Mouse (Mus musculus): ENCODE data around the gene Nfia. TPM values are rescaled to one million over a fixed set of nuclear protein-coding genes. Genes with fewer than 3 reads are reported as not detected.

The Nfia gene
- polyA plus RNA-seq, 1 experiment from 2014 or later: 42.0 TPM

- peaks cover 38% of the 10 kb centered on the region for H3K4me1 ChIP-seq (replicated peaks)
- H3K4me2 ChIP-seq: no peak overlapping the region
- no peaks in the 10 kb centered on the region for H3K9me3 ChIP-seq (replicated peaks)
- no peak for ATAC-seq (ENCODE audit: insufficient number of reproducible peaks, low FRiP score)
- WGBS: 37% methylated on average over 5 of the region's 5 CpGs
- H3K9ac ChIP-seq: peak overlapping the region; percentile 1; the same call in 1 of the 2 replicates
- H3K36me3 ChIP-seq: 0 out of 2 replicates have a peak, but pooled peaks cover 2% of the 10 kb centered on the region
- no peak overlapping the region for H3K4me3 ChIP-seq
- no peaks in the 10 kb centered on the region for H3K27me3 ChIP-seq (replicated peaks)
- peak overlapping the region; percentile 48 for H3K27ac ChIP-seq (ENCODE audit: poor library complexity, severe bottlenecking)
These were observed 216.2 kb downstream of the Nfia start for GRCm38 (mm10) chr4:97988703-97989102.

- 0 out of 2 replicates have a peak, but pooled peaks cover 2% of the 10 kb centered on the region for H3K36me3 ChIP-seq
- 20% methylated on average over 5 of the region's 5 CpGs for WGBS
- H3K4me2 ChIP-seq: peak overlapping the region; percentile 18; the same call in 1 of the 2 replicates
- no peaks in the 10 kb centered on the region for H3K9me3 ChIP-seq (replicated peaks)
- no peak overlapping the region for H3K4me3 ChIP-seq
- H3K4me1 ChIP-seq (replicated peaks): peaks cover 38% of the 10 kb centered on the region
- peak; percentile 65; the same call in 1 of the 2 replicates for ATAC-seq (ENCODE audit: insufficient number of reproducible peaks, low FRiP score)
- H3K9ac ChIP-seq: no peak overlapping the region
- H3K27ac ChIP-seq (ENCODE audit: poor library complexity, severe bottlenecking): peak overlapping the region; percentile 76
- H3K27me3 ChIP-seq (replicated peaks): no peaks in the 10 kb centered on the region
These were observed 217.9 kb downstream of the Nfia start for GRCm38 (mm10) chr4:97990431-97990830.

- Histone ChIP-seq H3K4me1 (replicated peaks) (peaks cover 43% of the 10 kb centered on the region), H3K9me3 (replicated peaks) (no peaks in the 10 kb centered on the region), H3K4me2 (no peak overlapping the region), H3K4me3 (no peak overlapping the region), H3K27ac (ENCODE audit: poor library complexity, severe bottlenecking) (peak overlapping the region; percentile 76), H3K27me3 (replicated peaks) (no peaks in the 10 kb centered on the region), H3K36me3 (0 out of 2 replicates have a peak, but pooled peaks cover 2% of the 10 kb centered on the region), H3K9ac (no peak overlapping the region)
- 50% methylated on average over 11 of the region's 11 CpGs for WGBS
- 0 out of 2 replicates have a peak, but pooled peaks have one; percentile 56 for ATAC-seq (ENCODE audit: insufficient number of reproducible peaks, low FRiP score)
These were observed 218.9 kb downstream of the Nfia start for GRCm38 (mm10) chr4:97991395-97991794.

DNA sequence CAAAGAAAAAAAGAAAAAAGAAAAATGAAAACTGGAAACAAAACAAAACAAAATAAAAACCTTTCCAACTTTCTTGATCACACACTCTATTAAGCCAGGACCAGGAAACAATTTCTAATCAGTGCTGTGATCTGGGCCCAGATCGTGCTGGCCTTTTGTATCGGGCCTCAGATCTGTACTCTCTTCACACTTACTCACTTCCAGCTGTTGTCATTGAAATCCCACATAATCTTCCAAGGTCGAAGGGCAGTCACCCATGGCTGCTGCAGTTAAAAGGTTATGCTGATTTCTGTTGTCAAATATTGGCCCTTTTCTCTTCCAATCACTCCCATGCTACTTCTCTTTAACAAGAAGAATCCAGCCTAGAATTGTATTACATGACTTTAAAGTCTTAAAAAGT lies 219.3 kb downstream of the Nfia start:
- H3K4me3 ChIP-seq: no peak overlapping the region
- H3K27me3 ChIP-seq (replicated peaks): no peaks in the 10 kb centered on the region
- no peak for ATAC-seq (ENCODE audit: insufficient number of reproducible peaks, low FRiP score)
- 41% methylated on average over 3 of the region's 3 CpGs for WGBS
- H3K4me2 ChIP-seq: no peak overlapping the region
- H3K9me3 ChIP-seq (replicated peaks): no peaks in the 10 kb centered on the region
- H3K36me3 ChIP-seq: 0 out of 2 replicates have a peak, but pooled peaks cover 2% of the 10 kb centered on the region
- no peak overlapping the region for H3K9ac ChIP-seq
- H3K4me1 ChIP-seq (replicated peaks): peaks cover 39% of the 10 kb centered on the region
- no peak overlapping the region for H3K27ac ChIP-seq (ENCODE audit: poor library complexity, severe bottlenecking)

DNA sequence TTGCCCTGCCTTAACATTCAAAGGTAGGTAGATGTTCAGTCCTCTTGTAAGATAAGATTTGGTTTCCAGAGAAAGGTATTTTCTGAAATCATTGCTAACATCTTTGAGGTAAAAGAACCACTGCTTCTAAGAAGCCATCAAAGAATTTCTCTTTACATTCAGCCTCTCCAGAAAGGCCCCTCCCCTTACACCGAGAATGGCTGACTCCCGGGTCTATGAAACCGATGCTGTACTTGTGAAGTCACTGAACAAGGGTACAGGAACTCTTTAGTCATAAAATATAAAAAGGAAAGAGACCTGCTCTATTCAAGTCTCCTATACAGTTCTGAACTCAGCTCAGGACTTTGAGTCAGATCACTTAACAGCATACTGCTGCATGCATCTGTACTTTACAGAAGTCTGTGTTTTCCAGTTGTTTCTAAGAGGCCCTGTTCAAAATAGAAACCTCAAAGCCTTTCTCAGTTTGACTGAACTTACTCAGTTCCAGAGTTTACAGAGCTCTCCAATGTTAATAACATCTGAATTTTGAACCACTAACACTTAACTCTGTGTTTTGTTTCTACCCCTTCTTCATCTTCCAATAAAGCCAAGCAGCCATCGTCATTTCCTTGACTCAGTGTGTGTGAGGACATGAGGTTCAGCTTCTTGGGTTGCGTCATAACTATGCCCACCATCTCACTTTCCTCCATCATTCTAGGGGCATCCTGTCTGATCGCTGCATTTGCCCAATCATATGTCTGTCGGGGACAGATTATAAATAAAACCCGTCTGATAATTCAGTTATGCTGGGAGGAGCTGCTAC lies 223.6 kb downstream of the Nfia start:
- no peaks in the 10 kb centered on the region for H3K27me3 ChIP-seq (replicated peaks)
- no peak overlapping the region for H3K4me2 ChIP-seq
- no peak for ATAC-seq (ENCODE audit: insufficient number of reproducible peaks, low FRiP score)
- 0 out of 2 replicates have a peak overlapping the region, but pooled peaks have one; percentile 12 for H3K27ac ChIP-seq (ENCODE audit: poor library complexity, severe bottlenecking)
- peaks cover 4% of the 10 kb centered on the region; the same call in 1 of the 2 replicates for H3K36me3 ChIP-seq
- 75% methylated on average over 8 of the region's 8 CpGs for WGBS
- no peak overlapping the region for H3K9ac ChIP-seq
- no peaks in the 10 kb centered on the region for H3K9me3 ChIP-seq (replicated peaks)
- no peak overlapping the region for H3K4me3 ChIP-seq
- peaks cover 17% of the 10 kb centered on the region for H3K4me1 ChIP-seq (replicated peaks)

DNA sequence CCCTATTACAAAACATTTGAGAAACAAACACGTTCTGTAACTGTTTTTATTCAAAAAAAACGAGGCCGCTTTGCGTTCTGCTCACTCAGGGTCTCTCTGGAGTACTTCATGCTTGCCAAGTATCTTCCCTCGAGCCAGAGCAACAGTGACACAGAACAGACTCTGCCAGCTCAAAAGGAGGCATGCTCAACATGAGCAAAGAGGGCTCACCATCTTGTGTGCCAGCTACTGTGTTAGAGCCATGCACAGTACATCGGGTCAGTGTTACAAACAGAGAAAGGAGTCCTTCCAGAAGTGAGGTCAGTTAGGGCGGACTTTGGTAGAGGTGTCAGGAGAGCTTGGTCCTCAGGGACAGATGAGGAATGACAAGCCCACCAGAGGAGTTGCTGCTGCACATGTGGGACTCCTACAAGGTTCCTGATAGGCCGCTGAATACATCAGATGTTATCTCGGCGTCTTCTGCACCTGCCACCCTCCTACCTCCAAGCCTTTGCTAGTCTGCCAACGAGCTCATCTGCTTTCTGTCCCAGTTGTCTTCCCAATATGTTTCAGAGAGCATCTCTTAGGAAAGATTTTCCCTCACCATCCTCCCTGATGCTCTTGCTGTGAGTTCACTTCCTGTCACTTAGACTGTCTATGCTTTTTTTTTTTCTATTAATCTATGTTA lies 224.8 kb downstream of the Nfia start:
- Histone ChIP-seq H3K4me1 (replicated peaks) (peaks cover 20% of the 10 kb centered on the region), H3K9me3 (replicated peaks) (no peaks in the 10 kb centered on the region), H3K36me3 (peaks cover 6% of the 10 kb centered on the region; the same call in 1 of the 2 replicates), H3K9ac (no peak overlapping the region), H3K4me3 (no peak overlapping the region), H3K27me3 (replicated peaks) (no peaks in the 10 kb centered on the region), H3K27ac (ENCODE audit: poor library complexity, severe bottlenecking) (no peak overlapping the region), H3K4me2 (no peak overlapping the region)
- 71% methylated on average over 11 of the region's 11 CpGs for WGBS
- ATAC-seq (ENCODE audit: insufficient number of reproducible peaks, low FRiP score): no peak

GRCm38 (mm10) chr4:98002206-98002605 lies 229.7 kb downstream of the Nfia start:
- WGBS: 58% methylated on average over 5 of the region's 5 CpGs

GRCm38 (mm10) chr4:98003323-98004107 lies 231.0 kb downstream of the Nfia start:
- Histone ChIP-seq H3K36me3 (peaks cover 9% of the 10 kb centered on the region; the same call in 1 of the 2 replicates), H3K4me3 (peak overlapping the region; percentile 12; the same call in 1 of the 2 replicates), H3K9ac (peak overlapping the region; percentile 61), H3K4me2 (peak overlapping the region; percentile 53), H3K4me1 (replicated peaks) (peaks cover 40% of the 10 kb centered on the region), H3K27ac (ENCODE audit: poor library complexity, severe bottlenecking) (peak overlapping the region; percentile 93), H3K9me3 (replicated peaks) (no peaks in the 10 kb centered on the region), H3K27me3 (replicated peaks) (no peaks in the 10 kb centered on the region)
- ATAC-seq (ENCODE audit: insufficient number of reproducible peaks, low FRiP score): peak; percentile 80
- WGBS: 11% methylated on average over 12 of the region's 12 CpGs

More at GRCm38 (mm10) chr4:98002206-98002605, 229.7 kb downstream of the Nfia start:
- ATAC-seq (ENCODE audit: insufficient number of reproducible peaks, low FRiP score): no peak
- Histone ChIP-seq H3K4me2 (no peak overlapping the region), H3K4me1 (replicated peaks) (peaks cover 42% of the 10 kb centered on the region), H3K36me3 (peaks cover 9% of the 10 kb centered on the region; the same call in 1 of the 2 replicates), H3K9ac (no peak overlapping the region), H3K27ac (ENCODE audit: poor library complexity, severe bottlenecking) (peak overlapping the region; percentile 93), H3K9me3 (replicated peaks) (no peaks in the 10 kb centered on the region), H3K27me3 (replicated peaks) (no peaks in the 10 kb centered on the region), H3K4me3 (no peak overlapping the region)

DNA sequence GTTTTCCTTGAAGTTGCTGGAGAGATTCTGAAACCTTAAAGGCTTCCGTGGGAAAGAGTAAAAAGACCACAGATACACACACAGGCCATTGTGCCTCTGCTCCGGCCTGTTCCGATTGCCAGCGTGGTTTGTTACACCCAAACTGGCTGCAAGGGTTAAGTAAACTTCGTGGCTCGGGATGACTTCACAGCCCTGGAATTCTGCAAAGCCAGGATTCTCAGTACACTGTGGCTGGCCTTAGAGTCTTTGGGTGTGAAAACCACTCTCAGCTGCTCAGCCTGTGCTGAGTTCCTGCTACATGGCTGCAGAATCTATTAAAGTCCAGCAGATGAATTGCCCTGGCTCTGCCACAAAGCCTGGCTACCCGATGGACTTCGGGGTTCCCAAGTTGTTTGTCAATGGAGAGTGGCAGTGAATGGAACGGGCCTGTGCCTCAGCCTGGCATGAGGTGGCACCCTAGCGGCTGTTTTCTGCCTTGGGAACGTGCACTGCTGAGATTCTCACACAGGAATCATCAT lies 231.6 kb downstream of the Nfia start:
- H3K9ac ChIP-seq: peak overlapping the region; percentile 61
- H3K9me3 ChIP-seq (replicated peaks): no peaks in the 10 kb centered on the region
- H3K27ac ChIP-seq (ENCODE audit: poor library complexity, severe bottlenecking): peak overlapping the region; percentile 93
- peak overlapping the region; percentile 53 for H3K4me2 ChIP-seq
- peak; percentile 80 for ATAC-seq (ENCODE audit: insufficient number of reproducible peaks, low FRiP score)
- peaks cover 9% of the 10 kb centered on the region; the same call in 1 of the 2 replicates for H3K36me3 ChIP-seq
- peaks cover 45% of the 10 kb centered on the region for H3K4me1 ChIP-seq (replicated peaks)
- H3K27me3 ChIP-seq (replicated peaks): no peaks in the 10 kb centered on the region
- peak overlapping the region; percentile 12; the same call in 1 of the 2 replicates for H3K4me3 ChIP-seq
- 9% methylated on average over 11 of the region's 11 CpGs for WGBS

GRCm38 (mm10) chr4:98004986-98005385 lies 232.5 kb downstream of the Nfia start:
- Histone ChIP-seq H3K27me3 (replicated peaks) (no peaks in the 10 kb centered on the region), H3K36me3 (peaks cover 9% of the 10 kb centered on the region; the same call in 1 of the 2 replicates), H3K9ac (peak overlapping the region; percentile 61; the same call in 1 of the 2 replicates), H3K4me2 (no peak overlapping the region), H3K27ac (ENCODE audit: poor library complexity, severe bottlenecking) (peak overlapping the region; percentile 93), H3K4me1 (replicated peaks) (peaks cover 45% of the 10 kb centered on the region), H3K4me3 (no peak overlapping the region), H3K9me3 (replicated peaks) (no peaks in the 10 kb centered on the region)
- no peak for ATAC-seq (ENCODE audit: insufficient number of reproducible peaks, low FRiP score)
- 86% methylated on average over 6 of the region's 6 CpGs for WGBS

All from heart, embryonic 12.5 days (tissue).